In genomic region chr11:84823484-84823897, GRCm38 (mm10) we compare ENCODE assay signal across 10 mouse cellular contexts. TPM values are rescaled to one million over a fixed set of nuclear protein-coding genes. Genes with fewer than 3 reads are reported as not detected.
DNase-seq lines count a peak whose midpoint lies in the region; ATAC-seq and TF ChIP-seq lines count a peak whose summit lies in the region.
"Had no signal": no experiment of that assay in that cellular context is flagged by ENCODE, and none has a peak within 500 bp of the region (broad histone marks: within the 10 kb centered on the region; RNA-seq: fewer than 3 reads in every experiment).

No protein-coding gene starts in this region.

- H3K4me3 ChIP-seq in cerebellum, adult 2 months (replicated peaks; ENCODE audit: insufficient read depth, low read depth, low read length) = no peak overlapping the region
- peak overlapping the region; percentile 61; the same call in 1 of the 2 replicates for H3K4me3 ChIP-seq in G1E (ENCODE audit: low read depth, low read length)
- peak overlapping the region; percentile 28; the same call in 1 of the 2 replicates for H3K4me3 ChIP-seq in heart, embryonic 11.5 days (ENCODE audit: low read depth, low read length)
- peak overlapping the region; percentile 79 to 96 for H3K4me3 ChIP-seq in liver, embryonic 14.5 days (ENCODE audit: insufficient read depth in 1 of 2, low read depth in 2 of 2, low read length in 2 of 2)
- H3K4me3 ChIP-seq: hindbrain, embryonic 15.5 days had no signal

- no peak for TF ChIP-seq CTCF in cerebellum, adult 2 months (IDR thresholded peaks at IDR 0.05; ENCODE audit: borderline replicate concordance, insufficient read depth, low read depth, low read length)
- no peak for TF ChIP-seq CTCF in G1E (IDR thresholded peaks at IDR 0.05; ENCODE audit: low read depth, low read length)
- TF ChIP-seq CTCF in liver, embryonic 14.5 days (IDR thresholded peaks at IDR 0.05; ENCODE audit: low read depth) = no peak

- H3K27ac ChIP-seq in cerebellum, adult 2 months (ENCODE audit: insufficient read depth, low read length) = no peak overlapping the region
- peak overlapping the region; percentile 88 for H3K27ac ChIP-seq in heart, embryonic 11.5 days (ENCODE audit: low read depth, low read length)
- H3K27ac ChIP-seq in liver, embryonic 14.5 days = peak overlapping the region; percentile 99
- H3K27ac ChIP-seq: hindbrain, embryonic 15.5 days had no signal

- ATAC-seq in G1E (ENCODE audit: extremely low read depth, insufficient number of reproducible peaks, low FRiP score, poor library complexity, severe bottlenecking) = peak; percentile 73
- ATAC-seq in heart, embryonic 11.5 days (replicated peaks; ENCODE audit: insufficient number of reproducible peaks, low FRiP score, low TSS enrichment) = peak; percentile 74
- peak; percentile 83 for ATAC-seq in liver, embryonic 14.5 days (ENCODE audit: insufficient read depth)

- H3K9ac ChIP-seq in heart, embryonic 11.5 days (ENCODE audit: low read depth, low read length) = peak overlapping the region; percentile 58; the same call in 1 of the 2 replicates
- peak overlapping the region; percentile 99 for H3K9ac ChIP-seq in liver, embryonic 14.5 days (replicated peaks)
- H3K9ac ChIP-seq: embryonic facial prominence, embryonic 12.5 days; hindbrain, embryonic 15.5 days had no signal

- peak; percentile 98 for TF ChIP-seq EP300 in liver, embryonic 14.5 days (IDR thresholded peaks at IDR 0.05; ENCODE audit: low read depth)

- WGBS in cerebellum, adult 2 months = 69% methylated on average over 10 of the region's 10 CpGs
- 14% methylated on average over 10 of the region's 10 CpGs for WGBS in heart, embryonic 11.5 days (ENCODE audit: insufficient replicate concordance)
- WGBS in liver, embryonic 14.5 days (ENCODE audit: insufficient replicate concordance) = 9% methylated on average over 10 of the region's 10 CpGs

- no peaks in the 10 kb centered on the region for H3K9me3 ChIP-seq in G1E (replicated peaks)
- no peaks in the 10 kb centered on the region for H3K9me3 ChIP-seq in heart, embryonic 11.5 days (replicated peaks; ENCODE audit: control insufficient read depth, low read length)
- H3K9me3 ChIP-seq in liver, embryonic 14.5 days (ENCODE audit: control insufficient read depth, low read length) = no peaks in the 10 kb centered on the region
- H3K9me3 ChIP-seq: embryonic facial prominence, embryonic 12.5 days; hindbrain, embryonic 15.5 days had no signal

- peaks cover 63% of the 10 kb centered on the region for H3K36me3 ChIP-seq in G1E (replicated peaks)
- no peaks in the 10 kb centered on the region for H3K36me3 ChIP-seq in heart, embryonic 11.5 days (ENCODE audit: control insufficient read depth, insufficient read depth, low read length)
- H3K36me3 ChIP-seq in liver, embryonic 14.5 days (replicated peaks; ENCODE audit: control insufficient read depth, insufficient read depth, low read depth) = peaks cover 76% of the 10 kb centered on the region
- H3K36me3 ChIP-seq: embryonic facial prominence, embryonic 12.5 days; hindbrain, embryonic 15.5 days had no signal

- H3K4me1 ChIP-seq in cerebellum, adult 2 months (ENCODE audit: control insufficient read depth, insufficient read depth, low read length) = peaks cover 16% of the 10 kb centered on the region
- peaks cover 93% of the 10 kb centered on the region for H3K4me1 ChIP-seq in G1E (ENCODE audit: insufficient read depth, low read depth, low read length)
- peaks cover 45% of the 10 kb centered on the region for H3K4me1 ChIP-seq in heart, embryonic 11.5 days (ENCODE audit: control insufficient read depth, insufficient read depth, low read length)
- peaks cover 43 to 59% of the 10 kb centered on the region in 2 experiments for H3K4me1 ChIP-seq in liver, embryonic 14.5 days (replicated peaks; ENCODE audit: control insufficient read depth in 2 of 2, insufficient read depth in 2 of 2, low read length in 1 of 2)

- H3K4me2 ChIP-seq in heart, embryonic 11.5 days = peak overlapping the region; percentile 55
- H3K4me2 ChIP-seq in liver, embryonic 14.5 days (ENCODE audit: low read depth) = peak overlapping the region; percentile 97
- H3K4me2 ChIP-seq: embryonic facial prominence, embryonic 12.5 days; hindbrain, embryonic 15.5 days had no signal

- peak; percentile 10 for DNase-seq in cerebellum, adult 11 months
- DNase-seq in cerebellum, adult 2 months = no peak
- peak; percentile 82 for DNase-seq in G1E (ENCODE audit: low spot score)
- peak; percentile 94 to 97 (median 95) for DNase-seq in liver, embryonic 14.5 days (ENCODE audit: low read depth in 3 of 3, low spot score in 3 of 3)
- no peak for DNase-seq in embryo, embryonic 10 days (ENCODE audit: low spot score)
- DNase-seq in thymus, postnatal 14 days = no peak
- no peak for DNase-seq in cerebellum, adult 8-10 months

- no peak for TF ChIP-seq POLR2A in cerebellum, adult 2 months (IDR thresholded peaks at IDR 0.05; ENCODE audit: borderline replicate concordance, insufficient read depth, low read length)

- no peaks in the 10 kb centered on the region for H3K27me3 ChIP-seq in cerebellum, adult 2 months (ENCODE audit: control insufficient read depth, insufficient read depth, low read length)
- no peaks in the 10 kb centered on the region for H3K27me3 ChIP-seq in G1E (ENCODE audit: insufficient read depth, low read length)
- peaks cover 5% of the 10 kb centered on the region; the same call in 1 of the 2 replicates for H3K27me3 ChIP-seq in heart, embryonic 11.5 days (ENCODE audit: control insufficient read depth, insufficient read depth, low read length)
- no peaks in the 10 kb centered on the region for H3K27me3 ChIP-seq in liver, embryonic 14.5 days (ENCODE audit: control insufficient read depth, insufficient read depth, low read length)
- H3K27me3 ChIP-seq: embryonic facial prominence, embryonic 12.5 days; hindbrain, embryonic 15.5 days had no signal

RNA-seq across cellular contexts. Expression of gene Mrm1, which starts 4.2 kb away (rescaled TPM):
- 16.5 and 44.6 TPM in 2 replicates for polyA plus RNA-seq in cerebellum, adult 2 months (2012; rRNA removed)
- total RNA-seq in G1E (2014; fragmentation: Nextera tagmentation) = 10.0 and 14.1 TPM in 2 replicates
- 8.0 and 10.7 TPM in 2 replicates for total RNA-seq in G1E (2017)
- polyA plus RNA-seq in G1E (2012) = 9.8 and 10.5 TPM in 2 replicates
- 13.0 and 13.4 TPM in 2 replicates for polyA plus RNA-seq in heart, embryonic 11.5 days (2014; fragmentation: Nextera tagmentation; extraction: Ambion mirVana)
- 19.7 and 32.5 TPM in 2 replicates for polyA plus RNA-seq in liver, embryonic 14.5 days (2012; rRNA removed)
- 12.0 and 13.2 TPM in 2 replicates for polyA plus RNA-seq in liver, embryonic 14.5 days (2014; fragmentation: Nextera tagmentation; extraction: Ambion mirVana)

RNA-seq across cellular contexts. Expression of gene Dhrs11, which starts 5.3 kb away (rescaled TPM):
- polyA plus RNA-seq in cerebellum, adult 2 months (2012; rRNA removed) = 33.6 and 37.4 TPM in 2 replicates
- total RNA-seq in G1E (2014; fragmentation: Nextera tagmentation) = 36.6 and 180 TPM in 2 replicates
- total RNA-seq in G1E (2017) = 12.1 and 16.7 TPM in 2 replicates
- polyA plus RNA-seq in G1E (2012) = 7.0 and 7.7 TPM in 2 replicates
- polyA plus RNA-seq in heart, embryonic 11.5 days (2014; fragmentation: Nextera tagmentation; extraction: Ambion mirVana) = 34.3 and 43.5 TPM in 2 replicates
- 210 and 211 TPM in 2 replicates for polyA plus RNA-seq in liver, embryonic 14.5 days (2012; rRNA removed)
- 201 and 216 TPM in 2 replicates for polyA plus RNA-seq in liver, embryonic 14.5 days (2014; fragmentation: Nextera tagmentation; extraction: Ambion mirVana)

RNA-seq across cellular contexts. Expression of gene Ggnbp2, which starts 47.1 kb away (rescaled TPM):
- 120 and 123 TPM in 2 replicates for polyA plus RNA-seq in cerebellum, adult 2 months (2012; rRNA removed)
- total RNA-seq in G1E (2014; fragmentation: Nextera tagmentation) (170 and 191 TPM in 2 replicates), G1E (2017) (127 and 156 TPM in 2 replicates)
- polyA plus RNA-seq in G1E (2012) = 126 and 142 TPM in 2 replicates
- polyA plus RNA-seq in heart, embryonic 11.5 days (2014; fragmentation: Nextera tagmentation; extraction: Ambion mirVana) = 52.4 and 54.8 TPM in 2 replicates
- polyA plus RNA-seq in liver, embryonic 14.5 days (2012; rRNA removed) = 37.4 and 63.7 TPM in 2 replicates
- 48.5 and 52.9 TPM in 2 replicates for polyA plus RNA-seq in liver, embryonic 14.5 days (2014; fragmentation: Nextera tagmentation; extraction: Ambion mirVana)

RNA-seq across cellular contexts. Expression of gene Myo19, which starts 56.5 kb away (rescaled TPM):
- polyA plus RNA-seq in cerebellum, adult 2 months (2012; rRNA removed) = 13.2 and 15.3 TPM in 2 replicates
- total RNA-seq in G1E (2014; fragmentation: Nextera tagmentation) (8.5 and 8.9 TPM in 2 replicates), G1E (2017) (5.2 and 6.0 TPM in 2 replicates)
- 15.5 and 22.6 TPM in 2 replicates for polyA plus RNA-seq in G1E (2012)
- polyA plus RNA-seq in heart, embryonic 11.5 days (2014; fragmentation: Nextera tagmentation; extraction: Ambion mirVana) = 7.2 and 7.7 TPM in 2 replicates
- polyA plus RNA-seq in liver, embryonic 14.5 days (2012; rRNA removed) = 6.5 and 6.8 TPM in 2 replicates
- polyA plus RNA-seq in liver, embryonic 14.5 days (2014; fragmentation: Nextera tagmentation; extraction: Ambion mirVana) = 3.9 and 4.7 TPM in 2 replicates

RNA-seq across cellular contexts. Expression of gene Pigw, which starts 56.6 kb away (rescaled TPM):
- polyA plus RNA-seq in cerebellum, adult 2 months (2012; rRNA removed) = 2.8 and 2.9 TPM in 2 replicates
- total RNA-seq in G1E (2014; fragmentation: Nextera tagmentation) = 13.7 and 19.3 TPM in 2 replicates
- total RNA-seq in G1E (2017) = 8.4 and 11.4 TPM in 2 replicates
- polyA plus RNA-seq in G1E (2012) = 2.2 and 3.4 TPM in 2 replicates
- polyA plus RNA-seq in heart, embryonic 11.5 days (2014; fragmentation: Nextera tagmentation; extraction: Ambion mirVana) = 2.0 and 4.0 TPM in 2 replicates
- polyA plus RNA-seq in liver, embryonic 14.5 days (2012; rRNA removed) = 3.3 and 4.1 TPM in 2 replicates
- 1.2 and 1.4 TPM in 2 replicates for polyA plus RNA-seq in liver, embryonic 14.5 days (2014; fragmentation: Nextera tagmentation; extraction: Ambion mirVana)

Comparison
In these comparisons a context has a peak if more than half of its experiments do, and no peak if none do; other contexts are left out.
1. DNase-seq: peak in cerebellum, adult 11 months (single experiment), G1E (single experiment) and liver, embryonic 14.5 days (3 of 3); none in cerebellum, adult 2 months (0 of 2), embryo, embryonic 10 days (single experiment), thymus, postnatal 14 days (single experiment) and cerebellum, adult 8-10 months (single experiment).
2. Peak in every context shown above with its lines, with median percentiles within 50 percentile points of each other: ATAC-seq.